Mouse (Mus musculus) heart, embryonic 12.5 days (tissue): ENCODE data around the gene Trappc6a. TPM values are rescaled to one million over a fixed set of nuclear protein-coding genes. Genes with fewer than 3 reads are reported as not detected.

Experiments
- ATAC-seq: fragments of 200-750 bp; cut with Nextera tagmentation; 2 replicates; pipeline ENCODE4 v1.8.0; 2017; ENCODE audit warnings: moderate TSS enrichment, moderate library complexity; ENCODE audit not compliant: insufficient number of reproducible peaks, low FRiP score
- H3K27ac ChIP-seq: fragments of 300-500 bp; sonication (generic); 2 replicates; pipeline ENCODE4 v1.5.1; 2016; ENCODE audit warnings: mild to moderate bottlenecking, moderate library complexity; ENCODE audit not compliant: poor library complexity, severe bottlenecking
- H3K27me3 ChIP-seq: fragments of 300-500 bp; sonication (generic); replicated peaks from 2 replicates; pipeline ENCODE4 v1.6.1; 2016; ENCODE audit warnings: mild to moderate bottlenecking, moderate library complexity
- H3K36me3 ChIP-seq: fragments of 300-500 bp; sonication (generic); 2 replicates; pipeline ENCODE4 v1.6.1; 2016; ENCODE audit warnings: mild to moderate bottlenecking, moderate library complexity
- H3K4me1 ChIP-seq: fragments of 300-500 bp; sonication (generic); replicated peaks from 2 replicates; pipeline ENCODE4 v1.6.1; 2016; ENCODE audit warnings: mild to moderate bottlenecking
- H3K4me2 ChIP-seq: fragments of 300-500 bp; sonication (generic); 2 replicates; pipeline ENCODE4 v1.6.1; 2016; ENCODE audit warnings: mild to moderate bottlenecking, moderate library complexity
- H3K4me3 ChIP-seq: fragments of 300-500 bp; sonication (generic); 2 replicates; pipeline ENCODE4 v1.5.1; 2016; ENCODE audit warnings: mild to moderate bottlenecking
- H3K9ac ChIP-seq: fragments of 300-500 bp; sonication (generic); 2 replicates; pipeline ENCODE4 v1.6.1; 2016; ENCODE audit warnings: mild to moderate bottlenecking, moderate library complexity
- H3K9me3 ChIP-seq: fragments of 300-500 bp; sonication (generic); replicated peaks from 2 replicates; pipeline ENCODE4 v1.6.1; 2016; ENCODE audit warnings: mild to moderate bottlenecking, moderate library complexity
- WGBS: fragments of 180-500 bp; shearing (Covaris S2); methylation state at CpG from one replicate; pipeline ENCODE4 v1.1.7; 2016; 5-methylcytosine and 5-hydroxymethylcytosine counted together
- polyA plus RNA-seq: library from polyadenylated mRNA; unstranded; fragments of >200 nt; fragmentation: Nextera tagmentation; extraction: Ambion mirVana; gene quantifications from 2 replicates; pipeline ENCODE4 v1.2.1, GENCODE M21; 2016

The Trappc6a gene
- polyA plus RNA-seq, 1 experiment from 2014 or later: 74.0 TPM

- Histone ChIP-seq H3K9me3 (peaks cover 6% of the 10 kb centered on the region; the same call in 1 of the 2 replicates), H3K9ac (peak within 1 kb of the TSS; percentile 95), H3K27ac (peak within 1 kb of the TSS; percentile 79), H3K4me3 (peak within 1 kb of the TSS; percentile 78), H3K4me2 (peak within 1 kb of the TSS; percentile 94), H3K27me3 (no peaks in the 10 kb centered on the region), H3K36me3 (peaks cover 37% of the 10 kb centered on the region), H3K4me1 (peaks cover 42% of the 10 kb centered on the region)
- 2% methylated on average over 19 of the region's 19 CpGs for WGBS
- peak; percentile 24; the same call in 1 of the 2 replicates for ATAC-seq
Observed at GRCm38 (mm10) chr7:19562643-19563410, 54.6 kb downstream of the Trappc6a start, which contains the start of gene Ppp1r37. Ppp1r37 (minus strand) TSS chr7:19563076.

DNA sequence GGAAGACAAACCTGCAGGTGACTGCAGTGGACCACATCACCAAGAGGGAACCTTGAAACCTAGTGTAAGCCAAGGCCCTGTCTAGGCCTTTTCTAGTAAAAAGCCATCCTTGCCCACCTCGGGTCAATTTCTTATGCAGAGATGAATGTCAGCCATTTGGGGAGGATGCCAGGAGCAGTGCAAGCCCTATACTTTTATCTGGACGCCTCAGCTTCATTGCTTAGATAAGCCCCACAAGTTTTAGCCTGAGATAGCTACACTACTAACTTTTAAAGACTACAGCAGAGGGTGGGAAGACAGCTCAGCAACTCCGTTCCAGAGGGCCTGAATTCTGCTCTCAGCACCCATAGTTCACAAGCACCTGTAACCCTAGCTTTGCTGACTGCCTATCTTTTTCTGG lies 55.7 kb downstream of the Trappc6a start:
- WGBS: 65% methylated on average over 3 of the region's 3 CpGs
- H3K4me2 ChIP-seq: 0 out of 2 replicates have a peak overlapping the region, but pooled peaks have one; percentile 94
- peaks cover 6% of the 10 kb centered on the region; the same call in 1 of the 2 replicates for H3K9me3 ChIP-seq
- ATAC-seq: no peak
- peaks cover 42% of the 10 kb centered on the region for H3K36me3 ChIP-seq
- no peak overlapping the region for H3K4me3 ChIP-seq
- H3K27me3 ChIP-seq: no peaks in the 10 kb centered on the region
- no peak overlapping the region for H3K9ac ChIP-seq
- H3K4me1 ChIP-seq: peaks cover 32% of the 10 kb centered on the region
- H3K27ac ChIP-seq: 0 out of 2 replicates have a peak overlapping the region, but pooled peaks have one; percentile 10

- Histone ChIP-seq H3K9me3 (peaks cover 6% of the 10 kb centered on the region; the same call in 1 of the 2 replicates), H3K4me1 (peaks cover 26% of the 10 kb centered on the region), H3K9ac (no peak overlapping the region), H3K27ac (no peak overlapping the region), H3K4me2 (no peak overlapping the region), H3K36me3 (peaks cover 48% of the 10 kb centered on the region), H3K4me3 (no peak overlapping the region), H3K27me3 (no peaks in the 10 kb centered on the region)
- ATAC-seq: no peak
- WGBS: 89% methylated on average over 4 of the region's 4 CpGs
Observed at GRCm38 (mm10) chr7:19564455-19564854, 56.3 kb downstream of the Trappc6a start.

Other genes starting within 250 kb of the Trappc6a start
- gene Vasp, start 236.6 kb upstream of the Trappc6a start, polyA plus RNA-seq: 93.7 and 99.0 TPM in 2 replicates
- not detected in 2 replicates for gene Ppm1n, start 228.3 kb upstream of the Trappc6a start, polyA plus RNA-seq
- gene Rtn2, start 225.8 kb upstream of the Trappc6a start, polyA plus RNA-seq: 23.6 and 26.7 TPM in 2 replicates
- gene Fosb, start 198.3 kb upstream of the Trappc6a start, polyA plus RNA-seq: 0.37 and 0.55 TPM in 2 replicates
- 59.2 and 66.0 TPM in 2 replicates for gene Ercc1, start 163.6 kb upstream of the Trappc6a start, polyA plus RNA-seq
- gene Cd3eap, start 148.9 kb upstream of the Trappc6a start, polyA plus RNA-seq: 17.6 and 18.4 TPM in 2 replicates
- gene Ppp1r13l, start 148.6 kb upstream of the Trappc6a start, polyA plus RNA-seq: 17.5 and 19.4 TPM in 2 replicates
- 15.9 and 17.5 TPM in 2 replicates for gene Ercc2, start 126.4 kb upstream of the Trappc6a start, polyA plus RNA-seq
- 4.2 and 4.6 TPM in 2 replicates for gene Klc3, start 104.3 kb upstream of the Trappc6a start, polyA plus RNA-seq
- gene Ckm, start 103.6 kb upstream of the Trappc6a start, polyA plus RNA-seq: 60.6 and 62.3 TPM in 2 replicates
- 11.4 and 11.7 TPM in 2 replicates for gene Mark4, start 49.6 kb upstream of the Trappc6a start, polyA plus RNA-seq
- gene Exoc3l2, start 45.1 kb upstream of the Trappc6a start, polyA plus RNA-seq: 2.9 and 3.1 TPM in 2 replicates
- 2.4 TPM in 2 replicates for gene Bloc1s3, start within 50 bp of the Trappc6a start, polyA plus RNA-seq
- gene Nkpd1, start 9.4 kb downstream of the Trappc6a start, polyA plus RNA-seq: 0.08 TPM in 1 of 2 replicates, not detected in the other
- gene Ppp1r37, start 54.7 kb downstream of the Trappc6a start, polyA plus RNA-seq: 26.2 and 26.5 TPM in 2 replicates
- 0.32 and 0.36 TPM in 2 replicates for gene Zfp296, start 68.9 kb downstream of the Trappc6a start, polyA plus RNA-seq
- 118 and 121 TPM in 2 replicates for gene Gemin7, start 69.2 kb downstream of the Trappc6a start, polyA plus RNA-seq
- 37.1 and 40.6 TPM in 2 replicates for gene Clasrp, start 96.1 kb downstream of the Trappc6a start, polyA plus RNA-seq
- 4.6 and 4.7 TPM in 2 replicates for gene Relb, start 121.0 kb downstream of the Trappc6a start, polyA plus RNA-seq
- gene Clptm1, start 156.6 kb downstream of the Trappc6a start, polyA plus RNA-seq: 99.8 and 107 TPM in 2 replicates
- gene Apoc2, start 169.5 kb downstream of the Trappc6a start, polyA plus RNA-seq: 1.6 and 5.4 TPM in 2 replicates
- not detected in 2 replicates for gene Gm44805, start 173.0 kb downstream of the Trappc6a start, polyA plus RNA-seq
- gene Apoc4, start 173.1 kb downstream of the Trappc6a start, polyA plus RNA-seq: 0.41 TPM in 1 of 2 replicates, not detected in the other
- 6.7 and 8.9 TPM in 2 replicates for gene Apoc1, start 184.3 kb downstream of the Trappc6a start, polyA plus RNA-seq
- gene Apoe, start 190.8 kb downstream of the Trappc6a start, polyA plus RNA-seq: 399 and 400 TPM in 2 replicates
- 160 and 166 TPM in 2 replicates for gene Tomm40, start 207.0 kb downstream of the Trappc6a start, polyA plus RNA-seq
- gene Nectin2, start 242.1 kb downstream of the Trappc6a start, polyA plus RNA-seq: 99.1 and 101 TPM in 2 replicates